Mouse (Mus musculus) embryo, embryonic 9.5 days (tissue): ENCODE measurements around the gene Ern2.

Experiments used
- DNase-seq: peaks from one replicate; pipeline ENCODE4 v3.0.0-alpha.2; 2017; ENCODE audit errors: extremely low spot score

Ern2 gene

DNA sequence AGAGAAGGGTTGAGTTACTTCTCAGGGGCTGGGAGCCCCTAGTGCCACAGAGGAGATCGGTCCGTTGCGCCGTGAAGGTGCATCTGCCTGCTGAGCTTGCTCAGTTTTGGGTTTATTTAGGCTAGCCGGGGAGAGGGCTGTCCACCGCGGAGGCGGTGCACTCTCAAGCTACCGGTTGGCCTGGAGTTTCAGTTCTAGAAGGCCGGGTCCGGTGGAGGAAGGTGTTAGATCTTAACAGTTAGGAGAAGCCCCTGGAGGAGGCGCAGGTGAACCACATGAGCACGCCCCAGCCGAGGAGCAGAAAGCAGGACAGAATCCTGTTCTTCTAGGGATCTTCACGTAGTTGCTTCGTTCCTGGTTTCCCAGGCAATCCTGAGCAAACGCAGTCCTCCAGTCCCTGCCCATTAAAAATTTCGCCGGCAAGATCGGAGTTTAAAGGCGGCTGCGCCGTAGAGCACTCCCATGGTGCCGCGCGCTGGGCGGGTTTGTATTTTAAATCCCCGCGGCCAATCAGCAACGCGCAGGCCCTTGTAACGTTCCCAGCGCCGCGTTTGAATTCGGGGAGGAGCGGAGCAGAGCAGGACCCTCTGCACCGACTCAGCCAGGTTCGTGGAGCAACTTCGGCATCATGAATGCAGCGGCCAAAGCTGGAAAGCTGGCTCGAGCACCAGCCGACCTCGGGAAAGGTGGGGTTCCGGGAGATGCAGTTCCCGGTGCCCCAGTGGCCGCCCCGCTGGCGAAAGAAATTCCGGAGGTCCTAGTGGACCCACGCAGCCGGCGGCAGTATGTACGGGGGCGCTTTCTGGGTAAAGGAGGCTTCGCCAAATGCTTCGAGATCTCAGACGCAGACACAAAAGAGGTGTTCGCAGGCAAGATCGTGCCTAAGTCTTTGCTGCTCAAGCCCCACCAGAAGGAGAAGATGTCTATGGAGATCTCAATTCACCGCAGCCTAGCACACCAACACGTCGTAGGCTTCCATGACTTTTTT lies 26.8 kb downstream of the Ern2 start, which contains the start of gene Plk1:
Plk1 (plus strand) TSS at position 525 of the 988 bp plus-strand sequence.
- peak; percentile 89 for DNase-seq

DNA sequence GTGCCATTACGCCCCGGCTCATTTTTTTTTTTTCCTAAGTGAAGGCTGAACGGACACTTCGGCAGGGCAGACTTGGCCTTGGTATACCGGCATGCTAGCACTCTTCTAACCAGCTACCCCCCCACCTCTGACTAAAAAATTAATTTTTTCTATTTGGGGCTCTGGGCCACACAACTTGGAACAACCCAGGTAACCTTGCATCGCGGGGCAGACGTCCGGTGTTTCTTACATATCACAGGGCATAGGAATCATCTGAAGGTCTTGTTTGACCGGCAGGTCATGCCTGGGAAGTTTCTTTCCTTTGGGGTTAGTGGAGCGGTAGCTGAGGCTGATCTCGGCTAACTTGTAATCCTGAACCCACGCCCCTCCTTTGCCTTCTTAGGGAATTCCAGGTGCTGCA lies 27.5 kb downstream of the Ern2 start:
- no peak for DNase-seq

DNA sequence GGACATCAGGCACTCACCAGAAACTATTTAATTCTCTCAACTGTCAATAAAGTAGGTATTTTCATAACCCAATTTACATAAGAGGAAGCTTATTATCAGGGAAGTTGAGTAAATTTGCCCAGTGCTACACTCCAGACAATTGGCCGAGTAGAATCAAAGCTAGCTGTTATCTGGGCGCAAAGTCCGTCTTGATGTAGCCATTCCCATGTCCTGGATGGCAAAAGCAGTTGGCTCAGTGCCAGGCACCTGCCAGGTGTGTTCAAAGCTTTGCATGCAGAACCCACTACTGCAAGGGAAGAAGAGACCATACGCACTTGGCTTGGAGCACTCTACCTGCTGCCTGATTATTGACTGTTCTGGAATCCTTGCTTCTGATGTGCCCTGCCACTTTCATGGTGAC lies 33.5 kb downstream of the Ern2 start:
- DNase-seq = no peak

DNA sequence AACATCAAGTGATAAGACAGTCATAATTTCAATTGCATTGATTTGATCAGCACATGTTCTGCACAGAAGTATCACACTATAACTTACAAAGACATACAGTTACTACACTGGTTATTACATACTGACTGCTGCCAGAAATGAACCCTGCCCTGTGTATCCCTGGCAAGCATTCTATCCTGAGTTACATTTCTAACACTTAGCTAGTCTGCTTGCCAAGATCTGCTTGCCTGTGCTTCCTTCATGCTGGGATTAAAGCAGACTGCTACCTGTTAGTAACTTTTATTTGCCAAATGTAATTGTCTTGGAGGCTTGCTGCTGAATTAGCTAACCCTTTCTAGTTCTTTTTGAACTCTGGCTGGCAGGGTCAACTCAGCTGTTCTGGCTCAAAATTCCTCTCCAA lies 45.0 kb downstream of the Ern2 start:
- DNase-seq = no peak

DNA sequence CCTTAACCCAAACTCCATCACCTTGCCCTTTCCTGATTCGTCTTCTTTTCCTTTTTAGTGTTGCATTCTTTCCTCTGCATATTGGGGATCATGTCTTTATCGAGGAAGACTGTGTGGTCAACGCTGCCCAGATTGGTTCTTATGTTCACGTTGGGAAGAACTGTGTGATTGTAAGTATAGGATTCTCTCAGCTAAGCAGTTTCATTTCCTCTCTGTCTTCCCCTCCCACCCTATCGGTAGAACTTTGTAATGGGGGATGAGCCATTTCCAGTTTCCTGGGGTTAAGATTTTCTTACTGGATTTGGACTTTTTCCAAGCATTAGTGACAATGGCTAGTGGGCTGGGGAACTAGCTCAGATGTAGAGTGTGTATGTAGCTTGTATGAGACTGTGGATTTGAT lies 47.8 kb downstream of the Ern2 start:
- no peak for DNase-seq

DNA sequence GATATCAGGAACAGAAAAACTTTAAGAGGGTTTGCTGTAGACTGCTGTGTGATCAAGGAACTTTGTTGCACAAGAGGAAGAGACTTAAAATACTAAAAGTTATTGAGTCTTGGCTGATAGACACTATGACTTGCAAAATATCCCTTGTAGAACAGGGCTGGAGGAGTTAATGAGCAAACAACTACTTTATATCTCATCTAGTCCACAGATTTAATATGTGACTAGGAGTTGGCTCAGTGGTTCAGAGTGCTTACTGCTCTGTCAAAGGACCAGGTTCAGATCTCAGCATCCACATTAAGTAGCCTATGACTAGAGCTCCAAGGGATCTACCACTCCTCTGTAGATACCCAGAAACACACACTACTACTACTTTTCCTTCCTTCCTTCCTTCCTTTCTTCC lies 48.9 kb downstream of the Ern2 start:
- no peak for DNase-seq

DNA sequence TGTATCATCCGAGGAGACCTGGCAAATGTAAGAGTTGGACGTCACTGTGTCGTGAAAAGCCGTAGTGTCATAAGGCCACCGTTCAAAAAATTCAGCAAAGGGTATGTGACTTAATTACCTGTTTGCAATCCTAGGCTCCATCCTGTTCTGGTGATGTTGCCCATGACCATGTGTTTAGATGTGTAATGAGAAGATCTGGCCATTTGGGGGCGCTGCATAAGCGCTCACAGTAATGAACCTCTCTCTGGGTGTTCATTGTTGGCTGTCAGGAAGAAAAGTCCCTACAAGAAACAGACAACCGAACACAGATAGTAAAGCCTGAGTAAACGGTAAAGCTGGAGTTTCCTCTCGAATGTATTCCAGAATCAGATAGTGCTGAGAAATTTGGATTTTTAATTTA lies 50.9 kb downstream of the Ern2 start:
- peak; percentile 13 for DNase-seq

DNA sequence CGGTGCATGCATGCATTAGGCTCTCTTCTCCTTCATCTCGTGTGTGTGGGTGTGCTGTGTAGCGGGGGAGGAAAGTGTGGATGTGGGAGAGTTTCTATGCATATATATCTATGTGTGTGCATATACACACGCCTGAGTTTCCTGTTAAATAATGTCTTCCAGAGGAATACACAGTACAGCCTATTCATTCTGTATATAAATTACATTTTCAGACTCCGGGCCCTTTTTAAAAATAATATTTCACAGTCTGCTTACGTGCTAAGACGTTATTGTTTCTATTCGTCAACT lies 52.7 kb downstream of the Ern2 start:
- no peak for DNase-seq

DNA sequence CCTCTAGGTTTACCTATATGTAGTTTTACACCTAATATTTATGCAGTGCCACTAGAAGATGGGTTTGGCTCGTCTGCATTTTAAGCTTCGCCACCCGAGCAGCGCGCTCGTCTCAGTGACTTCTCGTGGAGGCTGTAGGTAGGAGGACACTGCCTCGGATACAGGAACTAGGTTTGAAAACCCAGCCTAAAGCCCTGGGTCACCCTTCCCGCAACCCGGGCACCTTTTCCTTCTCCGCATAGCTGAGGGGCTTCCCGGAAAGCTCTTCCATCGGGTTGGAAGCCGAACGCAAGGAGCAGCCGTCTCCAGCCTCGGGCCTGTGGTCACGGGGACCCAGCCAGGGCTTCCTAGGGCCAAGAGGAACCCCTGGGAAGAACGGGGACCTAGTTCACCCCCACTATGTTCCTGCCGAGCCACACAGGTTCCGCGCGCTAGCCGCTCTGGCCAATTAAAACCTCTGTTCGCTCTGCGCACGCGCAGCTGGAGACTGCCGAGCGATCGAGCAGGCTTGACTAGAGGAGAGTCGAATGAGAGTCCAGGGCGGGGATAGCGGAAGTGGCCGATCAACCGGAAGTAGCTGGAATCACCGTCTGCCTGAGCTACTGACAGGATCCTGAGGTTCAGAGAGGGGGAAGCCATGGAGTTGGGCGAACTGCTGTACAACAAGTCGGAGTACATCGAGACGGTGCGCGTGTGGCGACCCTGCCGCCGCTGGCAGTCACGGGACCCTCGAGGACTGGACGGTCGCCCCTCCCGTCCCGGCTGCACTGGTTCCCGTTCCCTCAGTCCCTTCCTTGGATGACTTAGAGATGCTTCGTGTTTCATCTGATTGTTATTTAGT lies 53.3 kb downstream of the Ern2 start, which contains the start of the genes Palb2 and Dctn5:
Palb2 (minus strand) TSS at position 489 of the 841 bp plus-strand sequence.
Dctn5 (plus strand) TSS at position 545 of the 841 bp plus-strand sequence.
- peak; percentile 98 for DNase-seq

DNA sequence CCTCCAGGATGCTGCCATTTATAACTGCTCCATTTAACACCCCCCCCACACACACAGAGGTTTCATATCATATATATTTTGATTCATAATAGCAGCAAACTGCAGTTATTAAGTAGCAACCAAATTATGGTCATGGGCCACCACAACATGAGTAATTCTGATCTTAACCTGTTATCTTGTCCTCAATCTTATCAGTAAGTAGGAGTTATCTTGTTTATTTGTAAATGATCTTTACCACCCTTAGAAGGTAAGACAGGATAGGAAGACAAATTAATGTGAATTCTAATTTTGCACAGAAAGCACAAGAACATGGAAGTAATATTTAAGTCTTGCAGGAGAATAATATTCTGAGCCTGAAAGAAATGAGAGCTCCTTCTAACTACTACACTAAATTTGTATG lies 54.2 kb downstream of the Ern2 start:
- no peak for DNase-seq

DNA sequence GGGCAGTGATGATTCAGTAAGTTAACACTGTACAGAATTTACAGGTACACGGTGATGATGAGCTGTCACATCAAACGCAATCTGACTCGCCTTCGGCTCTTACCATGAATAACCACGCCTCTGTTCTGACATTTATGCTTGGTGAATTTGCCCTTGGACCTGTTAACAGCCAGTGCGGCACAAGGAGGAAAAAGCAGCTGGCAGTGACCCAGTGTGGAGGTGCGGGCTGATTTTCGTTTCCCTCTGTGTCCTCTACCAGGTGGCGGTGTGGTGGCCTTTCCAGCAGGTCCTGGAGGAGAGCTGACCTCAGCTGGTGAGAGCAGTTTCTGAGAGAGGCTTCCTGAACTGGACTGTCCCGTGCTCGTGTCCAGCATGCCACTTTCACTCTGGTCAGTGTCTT lies 59.1 kb downstream of the Ern2 start:
- DNase-seq = no peak

DNA sequence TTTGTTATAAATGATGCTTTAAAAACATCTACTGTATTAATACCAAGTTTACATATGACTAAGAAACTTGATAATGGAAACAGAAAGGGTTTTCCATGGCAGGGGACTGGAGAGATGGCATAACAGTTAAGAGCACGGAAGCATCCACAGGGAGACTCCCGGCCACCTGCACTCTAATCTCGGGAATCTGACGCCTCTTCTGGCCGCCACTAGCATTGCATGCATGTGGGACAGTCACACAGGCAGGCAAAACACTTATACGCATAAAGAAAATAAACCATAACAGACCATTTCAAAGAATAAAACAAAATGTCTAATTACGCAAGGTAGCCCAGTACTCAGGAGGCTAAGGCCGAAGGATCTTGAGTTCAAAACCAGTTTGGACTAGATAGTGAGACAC lies 60.4 kb downstream of the Ern2 start:
- DNase-seq = no peak

DNA sequence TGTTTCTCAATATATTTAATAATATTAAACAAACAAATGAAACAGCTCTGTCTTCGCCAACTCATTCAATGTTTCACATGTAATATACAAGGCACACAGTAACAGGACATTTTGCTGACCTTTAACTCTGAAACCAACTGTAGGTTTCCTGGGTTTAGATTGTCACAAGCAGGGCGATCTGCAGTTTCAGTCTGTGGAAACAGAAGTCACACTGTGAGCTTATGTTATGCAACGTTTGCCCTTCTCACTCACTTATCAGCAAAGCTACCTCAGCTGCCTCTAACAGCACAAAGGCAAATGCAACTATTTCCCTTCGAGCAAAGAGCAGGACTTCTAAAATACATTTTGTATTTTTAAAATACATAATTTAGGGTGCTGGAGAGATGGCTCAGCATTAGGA lies 62.5 kb downstream of the Ern2 start:
- DNase-seq = no peak
